Mouse (Mus musculus) intestine, embryonic 16.5 days (tissue): ENCODE results near the gene Tfe3. TPM values are rescaled to one million over a fixed set of nuclear protein-coding genes. Genes with fewer than 3 reads are reported as not detected.
"Not testable (repeated sequence)": the region's sequence is repeated elsewhere in the genome, so short reads cannot be mapped to it uniquely, and the experiment has no call there.

Experiments
- ATAC-seq: fragments of 200-750 bp; cut with Nextera tagmentation; 2 replicates; pipeline ENCODE4 v1.8.0; 2017; ENCODE audit warnings: moderate TSS enrichment, moderate library complexity
- H3K27ac ChIP-seq: fragments of 300-500 bp; sonication (generic); 2 replicates; pipeline ENCODE4 v1.5.1; 2014; ENCODE audit warnings: mild to moderate bottlenecking, low read length
- H3K27me3 ChIP-seq: fragments of 300-500 bp; sonication (generic); replicated peaks from 2 replicates; pipeline ENCODE4 v1.6.1; 2014; ENCODE audit warnings: low read length, control low read depth, mixed read lengths; ENCODE audit not compliant: control insufficient read depth, insufficient read depth
- H3K36me3 ChIP-seq: fragments of 300-500 bp; sonication (generic); 2 replicates; pipeline ENCODE4 v1.6.1; 2014; ENCODE audit warnings: low read length, control low read depth; ENCODE audit not compliant: control insufficient read depth, insufficient read depth
- H3K4me1 ChIP-seq: fragments of 300-500 bp; sonication (generic); 2 replicates; pipeline ENCODE4 v1.6.1; 2014; ENCODE audit warnings: low read length, control low read depth, mixed read lengths; ENCODE audit not compliant: control insufficient read depth, insufficient read depth
- H3K4me2 ChIP-seq: fragments of 300-500 bp; sonication (generic); 2 replicates; pipeline ENCODE4 v1.6.1; 2014; ENCODE audit warnings: low read depth, low read length, control low read depth
- H3K4me3 ChIP-seq: fragments of 300-500 bp; sonication (generic); 2 replicates; pipeline ENCODE4 v1.5.1; 2014; ENCODE audit warnings: mild to moderate bottlenecking, low read length
- H3K9ac ChIP-seq: fragments of 300-500 bp; sonication (generic); 2 replicates; pipeline ENCODE4 v1.6.1; 2014; ENCODE audit warnings: low read depth, low read length
- H3K9me3 ChIP-seq: fragments of 300-500 bp; sonication (generic); 2 replicates; pipeline ENCODE4 v1.6.1; 2016; ENCODE audit warnings: low read length, control low read depth; ENCODE audit not compliant: control insufficient read depth
- WGBS: fragments of 180-500 bp; shearing (Covaris S2); extraction: QIAGEN DNeasy Blood & Tissue Kit; methylation state at CpG from one replicate; pipeline ENCODE4 v1.1.7; 2014; 5-methylcytosine and 5-hydroxymethylcytosine counted together
- microRNA counts: library from miRNA; unstranded; fragments of <30 nt; microRNA quantifications from one replicate; lab custom pipeline; 2016
- microRNA-seq: library from miRNA; unstranded; fragments of <30 nt; microRNA quantifications from one replicate; pipeline ENCODE4, GENCODE M21; 2016
- polyA plus RNA-seq: library from polyadenylated mRNA; unstranded; fragments of >200 nt; fragmentation: Nextera tagmentation; extraction: Ambion mirVana; gene quantifications from 2 replicates; pipeline ENCODE4 v1.2.1, GENCODE M21; 2015

Gene Tfe3
- polyA plus RNA-seq, 1 experiment from 2014 or later = 19.2 TPM

- peak; percentile 5; the same call in 1 of the 2 replicates for ATAC-seq
Observed at GRCm38 (mm10) chrX:7790309-7790708, 27.9 kb downstream of the Tfe3 start.

GRCm38 (mm10) chrX:7793361-7793760 lies 31.0 kb downstream of the Tfe3 start:
- no peak overlapping the region for H3K4me2 ChIP-seq
- H3K27me3 ChIP-seq = no peaks in the 10 kb centered on the region
- WGBS = 44% methylated on average over 3 of the region's 3 CpGs
- no peak overlapping the region for H3K4me3 ChIP-seq
- no peak overlapping the region for H3K27ac ChIP-seq
- H3K36me3 ChIP-seq = 0 out of 2 replicates have a peak, but pooled peaks cover 3% of the 10 kb centered on the region
- H3K9me3 ChIP-seq = no peaks in the 10 kb centered on the region
- H3K4me1 ChIP-seq = peaks cover 4% of the 10 kb centered on the region; the same call in 1 of the 2 replicates
- ATAC-seq = no peak
- H3K9ac ChIP-seq = no peak overlapping the region

More at GRCm38 (mm10) chrX:7790309-7790708, 27.9 kb downstream of the Tfe3 start:
- Histone ChIP-seq H3K4me1 (peaks cover 4% of the 10 kb centered on the region; the same call in 1 of the 2 replicates), H3K27ac (no peak overlapping the region), H3K4me2 (peak overlapping the region; percentile 53), H3K4me3 (peak overlapping the region; percentile 62), H3K27me3 (no peaks in the 10 kb centered on the region), H3K9ac (peak overlapping the region; percentile 67), H3K36me3 (0 out of 2 replicates have a peak, but pooled peaks cover 3% of the 10 kb centered on the region), H3K9me3 (no peaks in the 10 kb centered on the region)
- 22% methylated on average over 5 of the region's 5 CpGs for WGBS

GRCm38 (mm10) chrX:7795016-7795415 lies 32.7 kb downstream of the Tfe3 start:
- peaks cover 4% of the 10 kb centered on the region; the same call in 1 of the 2 replicates for H3K4me1 ChIP-seq
- no peaks in the 10 kb centered on the region for H3K9me3 ChIP-seq
- H3K4me2 ChIP-seq = no peak overlapping the region
- WGBS = 25% methylated on average over 7 of the region's 7 CpGs
- no peak overlapping the region for H3K9ac ChIP-seq
- H3K4me3 ChIP-seq = no peak overlapping the region
- no peak overlapping the region for H3K27ac ChIP-seq
- 0 out of 2 replicates have a peak, but pooled peaks cover 3% of the 10 kb centered on the region for H3K36me3 ChIP-seq
- no peak for ATAC-seq
- H3K27me3 ChIP-seq = no peaks in the 10 kb centered on the region

- Histone ChIP-seq H3K4me3 (no peak overlapping the region), H3K27ac (no peak overlapping the region), H3K4me1 (no peaks in the 10 kb centered on the region), H3K9ac (no peak overlapping the region), H3K36me3 (0 out of 2 replicates have a peak, but pooled peaks cover 3% of the 10 kb centered on the region), H3K27me3 (no peaks in the 10 kb centered on the region), H3K9me3 (no peaks in the 10 kb centered on the region), H3K4me2 (no peak overlapping the region)
- WGBS = 66% methylated on average over 3 of the region's 3 CpGs
- ATAC-seq = peak; percentile 70
Observed at GRCm38 (mm10) chrX:7797327-7797726, 35.0 kb downstream of the Tfe3 start.

GRCm38 (mm10) chrX:7802157-7802556 lies 39.8 kb downstream of the Tfe3 start:
- not testable (repeated sequence) for ATAC-seq, H3K4me2 ChIP-seq, H3K9ac ChIP-seq, H3K4me3 ChIP-seq, H3K9me3 ChIP-seq, H3K27ac ChIP-seq, H3K36me3 ChIP-seq, H3K4me1 ChIP-seq, H3K27me3 ChIP-seq
- WGBS = 91% methylated on average over 2 of the region's 2 CpGs

GRCm38 (mm10) chrX:7815016-7815415 lies 52.7 kb downstream of the Tfe3 start:
- H3K27ac ChIP-seq, H3K36me3 ChIP-seq, H3K4me1 ChIP-seq, H3K9ac ChIP-seq, H3K4me3 ChIP-seq, H3K4me2 ChIP-seq, ATAC-seq, H3K9me3 ChIP-seq, H3K27me3 ChIP-seq: not testable (repeated sequence)
- 56% methylated on average over 8 of the region's 8 CpGs for WGBS

GRCm38 (mm10) chrX:7821865-7822779 lies 59.8 kb downstream of the Tfe3 start, which contains the start of gene Kcnd1:
Kcnd1 (plus strand) TSS chrX:7822289.
- Histone ChIP-seq H3K4me3 (peak within 1 kb of the TSS; percentile 47), H3K36me3 (no peaks in the 10 kb centered on the region), H3K4me2 (peak within 1 kb of the TSS; percentile 66), H3K27me3 (no peaks in the 10 kb centered on the region), H3K9ac (peak within 1 kb of the TSS; percentile 50), H3K4me1 (no peaks in the 10 kb centered on the region), H3K9me3 (no peaks in the 10 kb centered on the region), H3K27ac (0 out of 2 replicates have a peak within 1 kb of the TSS, but pooled peaks have one; percentile 14)
- 12% methylated on average over 23 of the region's 24 CpGs for WGBS
- peak; percentile 79 for ATAC-seq

MicroRNA genes within 50 kb of the gene (microRNA counts, 519-probe panel; counts per million panel counts)
- microRNA mmu-miR-1198 (lab: Ali Mortazavi, UCI) = 2,118 counts per million, percentile 48 among the panel's probes with 10 or more counts

Small RNA genes lying within 50 kb of the gene (microRNA-seq; reads per million reads assigned to microRNA genes)
- 19.6 reads per million, percentile 29 among the genes with 10 or more reads in this experiment for gene Mir1198

Other genes starting within 250 kb of the Tfe3 start
- gene Foxp3, start 188.9 kb upstream of the Tfe3 start, polyA plus RNA-seq = 0.23 TPM in 1 of 2 replicates, not detected in the other
- gene Ppp1r3f, start 188.3 kb upstream of the Tfe3 start, polyA plus RNA-seq = 0.76 and 1.3 TPM in 2 replicates
- 36.1 and 38.4 TPM in 2 replicates for gene Ccdc22, start 157.0 kb upstream of the Tfe3 start, polyA plus RNA-seq
- 0.02 TPM in 1 of 2 replicates, not detected in the other for gene Cacna1f, start 155.5 kb upstream of the Tfe3 start, polyA plus RNA-seq
- gene Syp, start 124.1 kb upstream of the Tfe3 start, polyA plus RNA-seq = 6.0 and 6.2 TPM in 2 replicates
- gene Prickle3, start 105.3 kb upstream of the Tfe3 start, polyA plus RNA-seq = 7.6 TPM in 2 replicates
- gene Plp2, start 91.2 kb upstream of the Tfe3 start, polyA plus RNA-seq = 187 and 205 TPM in 2 replicates
- gene Magix, start 81.3 kb upstream of the Tfe3 start, polyA plus RNA-seq = 0.71 and 0.93 TPM in 2 replicates
- 28.0 and 29.5 TPM in 2 replicates for gene Gpkow, start 65.4 kb upstream of the Tfe3 start, polyA plus RNA-seq
- 25.8 and 26.6 TPM in 2 replicates for gene Wdr45, start 48.2 kb upstream of the Tfe3 start, polyA plus RNA-seq
- 0.37 TPM in 1 of 2 replicates, not detected in the other for gene Gm45208, start 40.3 kb upstream of the Tfe3 start, polyA plus RNA-seq
- 59.7 and 60.8 TPM in 2 replicates for gene Praf2, start 34.1 kb upstream of the Tfe3 start, polyA plus RNA-seq
- gene Ccdc120, start 11.7 kb upstream of the Tfe3 start, polyA plus RNA-seq = 9.2 and 12.0 TPM in 2 replicates
- 36.6 and 37.5 TPM in 2 replicates for gene Gripap1, start 27.2 kb downstream of the Tfe3 start, polyA plus RNA-seq
- 1.2 and 1.3 TPM in 2 replicates for gene Kcnd1, start 59.7 kb downstream of the Tfe3 start, polyA plus RNA-seq
- gene Otud5, start 78.8 kb downstream of the Tfe3 start, polyA plus RNA-seq = 25.9 and 27.7 TPM in 2 replicates
- 13.6 and 15.3 TPM in 2 replicates for gene Pim2, start 115.7 kb downstream of the Tfe3 start, polyA plus RNA-seq
- gene Slc35a2, start 121.5 kb downstream of the Tfe3 start, polyA plus RNA-seq = 46.5 and 50.8 TPM in 2 replicates
- gene Pqbp1, start 136.7 kb downstream of the Tfe3 start, polyA plus RNA-seq = 95.3 and 101 TPM in 2 replicates
- gene Timm17b, start 136.8 kb downstream of the Tfe3 start, polyA plus RNA-seq = 132 and 141 TPM in 2 replicates
- not detected in 2 replicates for gene Gm10491, start 145.3 kb downstream of the Tfe3 start, polyA plus RNA-seq
- not detected in 2 replicates for gene Gm10490, start 147.0 kb downstream of the Tfe3 start, polyA plus RNA-seq
- gene Pcsk1n, start 157.3 kb downstream of the Tfe3 start, polyA plus RNA-seq = 10.6 and 10.7 TPM in 2 replicates
- not detected in 2 replicates for gene Eras, start 166.0 kb downstream of the Tfe3 start, polyA plus RNA-seq
- gene Hdac6, start 185.3 kb downstream of the Tfe3 start, polyA plus RNA-seq = 16.8 and 17.3 TPM in 2 replicates
- gene Gata1, start 215.5 kb downstream of the Tfe3 start, polyA plus RNA-seq = 0.93 and 2.5 TPM in 2 replicates